8 mouse cellular contexts compared by ENCODE assay signal in genomic region chr3:52047537-52047936, GRCm38 (mm10). TPM values are rescaled to one million over a fixed set of nuclear protein-coding genes. Genes with fewer than 3 reads are reported as not detected.
A peak's percentile ranks its signal among the peaks of the same experiment; 100 is the strongest.
DNase-seq lines count a peak whose midpoint lies in the region; ATAC-seq lines count a peak whose summit lies in the region.

No protein-coding gene starts in this region.

- whole genome bisulfite sequencing in neural tube, embryonic 11.5 days, result 81% methylated on average over 8 of the region's 8 CpGs
- 66% methylated on average over 8 of the region's 8 CpGs for WGBS in liver, embryonic 13.5 days (ENCODE audit: insufficient replicate concordance)

- H3K4me3 ChIP-seq in neural tube, embryonic 11.5 days (ENCODE audit: low read depth, low read length), result no peak overlapping the region
- H3K4me3 ChIP-seq in liver, embryonic 13.5 days (replicated peaks), result peak overlapping the region; percentile 45

- H3K27ac ChIP-seq in neural tube, embryonic 11.5 days (ENCODE audit: low read depth, low read length), result peak overlapping the region; percentile 85
- H3K27ac ChIP-seq in liver, embryonic 13.5 days, result peak overlapping the region; percentile 18; the same call in 1 of the 2 replicates

- peaks cover 30% of the 10 kb centered on the region for H3K4me1 ChIP-seq in neural tube, embryonic 11.5 days (ENCODE audit: control insufficient read depth, insufficient read depth, low read length)
- H3K4me1 ChIP-seq in liver, embryonic 13.5 days (replicated peaks), result peaks cover 45% of the 10 kb centered on the region

- H3K9me3 ChIP-seq in neural tube, embryonic 11.5 days (ENCODE audit: control insufficient read depth, low read length), result no peaks in the 10 kb centered on the region
- H3K9me3 ChIP-seq in liver, embryonic 13.5 days (replicated peaks), result no peaks in the 10 kb centered on the region

- peak overlapping the region; percentile 50; the same call in 1 of the 2 replicates for H3K4me2 ChIP-seq in neural tube, embryonic 11.5 days (ENCODE audit: low read depth)
- H3K4me2 ChIP-seq in liver, embryonic 13.5 days, result peak overlapping the region; percentile 58

- no peaks in the 10 kb centered on the region for H3K36me3 ChIP-seq in neural tube, embryonic 11.5 days (ENCODE audit: control insufficient read depth, insufficient read depth, low read length)
- 0 out of 2 replicates have a peak, but pooled peaks cover 3% of the 10 kb centered on the region for H3K36me3 ChIP-seq in liver, embryonic 13.5 days

- peak overlapping the region; percentile 55; the same call in 1 of the 2 replicates for H3K9ac ChIP-seq in neural tube, embryonic 11.5 days (ENCODE audit: low read length)
- H3K9ac ChIP-seq in liver, embryonic 13.5 days, result no peak overlapping the region

- no peak for ATAC-seq in neural tube, embryonic 11.5 days (ENCODE audit: insufficient read depth, low FRiP score, low TSS enrichment)
- ATAC-seq in liver, embryonic 13.5 days (ENCODE audit: low read depth), result no peak

- H3K27me3 ChIP-seq in neural tube, embryonic 11.5 days (ENCODE audit: control insufficient read depth, insufficient read depth, low read length), result no peaks in the 10 kb centered on the region
- no peaks in the 10 kb centered on the region for H3K27me3 ChIP-seq in liver, embryonic 13.5 days

- peak; percentile 42 for DNase-seq in adrenal gland, adult 8-10 months
- DNase-seq in adrenal gland, postnatal 4 days (ENCODE audit: low spot score in 2 of 2), result no peak
- no peak for DNase-seq in neural tube, embryonic 11.5 days (ENCODE audit: low spot score)
- DNase-seq in neural tube, embryonic 10.5 days (ENCODE audit: extremely low spot score, low spot score), result no peak
- no peak for DNase-seq in liver, embryonic 13.5 days
- no peak for DNase-seq in thymus, postnatal 25 days
- DNase-seq in layer of hippocampus, postnatal 25 days (ENCODE audit: extremely low spot score in 1 of 2, low spot score in 1 of 2), result no peak
- DNase-seq in right cerebral cortex, postnatal 36 days (ENCODE audit: low spot score in 2 of 2), result no peak

RNA-seq across cellular contexts. Expression of gene Maml3, which starts 57.3 kb away (rescaled TPM):
- total RNA-seq in adrenal gland, adult 8-10 months (2022), result 10 to 100 TPM in 2 of 4 experiments, 1 to 10 TPM in 2; 6.2 to 15.8 (median 10.0) TPM
- 10 to 100 TPM; 19.6 to 20.9 TPM for total RNA-seq in adrenal gland, postnatal 4 days (2021)
- 7.8 and 8.1 TPM in 2 replicates for polyA plus RNA-seq in neural tube, embryonic 11.5 days (2014; fragmentation: Nextera tagmentation; extraction: Ambion mirVana)
- 0.69 and 1.1 TPM in 2 replicates for polyA plus RNA-seq in liver, embryonic 13.5 days (2015; fragmentation: Nextera tagmentation; extraction: Ambion mirVana)
- total RNA-seq in layer of hippocampus, postnatal 25 days (2021), result 10 to 100 TPM in 1 of 2 experiments, 1 to 10 TPM in 1; 7.3 to 10.0 TPM
